Mouse (Mus musculus) neural tube, embryonic 11.5 days (tissue): ENCODE measurements around the gene Camk1g. TPM values are rescaled to one million over a fixed set of nuclear protein-coding genes. Genes with fewer than 3 reads are reported as not detected.

Source experiments
- ATAC-seq: fragments of 200-750 bp; cut with Nextera tagmentation; 2 replicates; pipeline ENCODE4 v1.8.0; 2017; ENCODE audit warnings: moderate number of reproducible peaks, mild to moderate bottlenecking, moderate TSS enrichment, moderate library complexity; ENCODE audit not compliant: insufficient read depth, low FRiP score, low TSS enrichment
- DNase-seq: peaks from one replicate; pipeline ENCODE4 v3.0.0-alpha.2; 2015; ENCODE audit warnings: low spot score
- H3K27ac ChIP-seq: fragments of 300-500 bp; sonication (generic); 2 replicates; pipeline ENCODE4 v1.5.1; 2014; ENCODE audit warnings: low read depth, mild to moderate bottlenecking, low read length
- H3K27me3 ChIP-seq: fragments of 300-500 bp; sonication (generic); 2 replicates; pipeline ENCODE4 v1.6.1; 2014; ENCODE audit warnings: mild to moderate bottlenecking, low read length, mixed read lengths; ENCODE audit not compliant: control insufficient read depth, insufficient read depth
- H3K36me3 ChIP-seq: fragments of 300-500 bp; sonication (generic); 2 replicates; pipeline ENCODE4 v1.6.1; 2014; ENCODE audit warnings: mild to moderate bottlenecking, low read length, moderate library complexity, mixed read lengths; ENCODE audit not compliant: control insufficient read depth, insufficient read depth
- H3K4me1 ChIP-seq: fragments of 300-500 bp; sonication (generic); 2 replicates; pipeline ENCODE4 v1.6.1; 2014; ENCODE audit warnings: low read length, mixed read lengths; ENCODE audit not compliant: control insufficient read depth, insufficient read depth
- H3K4me2 ChIP-seq: fragments of 300-500 bp; sonication (generic); 2 replicates; pipeline ENCODE4 v1.6.1; 2014; ENCODE audit warnings: low read depth, mild to moderate bottlenecking, moderate library complexity
- H3K4me3 ChIP-seq: fragments of 300-500 bp; sonication (generic); 2 replicates; pipeline ENCODE4 v1.5.1; 2014; ENCODE audit warnings: low read depth, low read length
- H3K9ac ChIP-seq: fragments of 300-500 bp; sonication (generic); 2 replicates; pipeline ENCODE4 v1.6.1; 2014; ENCODE audit warnings: mild to moderate bottlenecking, low read length
- H3K9me3 ChIP-seq: fragments of 300-500 bp; sonication (generic); 2 replicates; pipeline ENCODE4 v1.6.1; 2016; ENCODE audit warnings: low read length; ENCODE audit not compliant: control insufficient read depth
- WGBS: fragments of 180-500 bp; shearing (Covaris S2); extraction: QIAGEN DNeasy Blood & Tissue Kit; methylation state at CpG from one replicate; pipeline ENCODE4 v1.1.7; 2014; 5-methylcytosine and 5-hydroxymethylcytosine counted together
- polyA plus RNA-seq: library from polyadenylated mRNA; unstranded; fragments of >200 nt; fragmentation: Nextera tagmentation; extraction: Ambion mirVana; gene quantifications from 2 replicates; pipeline ENCODE4 v1.2.1, GENCODE M21; 2014

The Camk1g gene
- polyA plus RNA-seq, 1 experiment from 2014 or later: 13.3 TPM

- DNase-seq (no peak), ATAC-seq (no peak)
- H3K36me3 ChIP-seq: no peaks in the 10 kb centered on the region
- no peaks in the 10 kb centered on the region for H3K9me3 ChIP-seq
- H3K4me3 ChIP-seq: no peak overlapping the region
- no peak overlapping the region for H3K9ac ChIP-seq
- no peak overlapping the region for H3K27ac ChIP-seq
- H3K4me2 ChIP-seq: no peak overlapping the region
- WGBS: 94% methylated on average over 7 of the region's 7 CpGs
- H3K4me1 ChIP-seq: no peaks in the 10 kb centered on the region
- no peaks in the 10 kb centered on the region for H3K27me3 ChIP-seq
Measured at GRCm38 (mm10) chr1:193362078-193362477, 8.0 kb downstream of the Camk1g start.

GRCm38 (mm10) chr1:193361181-193361580, 8.9 kb downstream of the Camk1g start:
- H3K4me1 ChIP-seq: no peaks in the 10 kb centered on the region
- H3K4me3 ChIP-seq: no peak overlapping the region
- no peak for DNase-seq
- H3K4me2 ChIP-seq: no peak overlapping the region
- no peak overlapping the region for H3K27ac ChIP-seq
- H3K36me3 ChIP-seq: no peaks in the 10 kb centered on the region
- no peak overlapping the region for H3K9ac ChIP-seq
- no peaks in the 10 kb centered on the region for H3K27me3 ChIP-seq
- 39% methylated on average over 6 of the region's 6 CpGs for WGBS
- ATAC-seq: peak; percentile 35; the same call in 1 of the 2 replicates
- H3K9me3 ChIP-seq: no peaks in the 10 kb centered on the region

GRCm38 (mm10) chr1:193359199-193359598, 10.9 kb downstream of the Camk1g start:
- Histone ChIP-seq H3K27ac (no peak overlapping the region), H3K9ac (no peak overlapping the region), H3K4me3 (no peak overlapping the region), H3K9me3 (no peaks in the 10 kb centered on the region), H3K36me3 (no peaks in the 10 kb centered on the region), H3K4me2 (no peak overlapping the region), H3K4me1 (no peaks in the 10 kb centered on the region), H3K27me3 (no peaks in the 10 kb centered on the region)
- no peak for DNase-seq
- no peak for ATAC-seq
- WGBS: 81% methylated on average over 3 of the region's 3 CpGs

GRCm38 (mm10) chr1:193351583-193351982, 18.5 kb downstream of the Camk1g start:
- Histone ChIP-seq H3K36me3 (no peaks in the 10 kb centered on the region), H3K4me3 (no peak overlapping the region), H3K4me2 (no peak overlapping the region), H3K9me3 (no peaks in the 10 kb centered on the region), H3K27me3 (no peaks in the 10 kb centered on the region), H3K4me1 (no peaks in the 10 kb centered on the region), H3K9ac (no peak overlapping the region), H3K27ac (no peak overlapping the region)
- ATAC-seq: no peak
- no peak for DNase-seq
- 85% methylated on average over 3 of the region's 3 CpGs for WGBS

GRCm38 (mm10) chr1:193350546-193350801, 19.6 kb downstream of the Camk1g start:
- Histone ChIP-seq H3K27ac (no peak overlapping the region), H3K4me3 (no peak overlapping the region), H3K9me3 (no peaks in the 10 kb centered on the region), H3K4me1 (no peaks in the 10 kb centered on the region), H3K4me2 (no peak overlapping the region), H3K9ac (no peak overlapping the region), H3K27me3 (no peaks in the 10 kb centered on the region), H3K36me3 (no peaks in the 10 kb centered on the region)
- DNase-seq (no peak), ATAC-seq (no peak)
- WGBS: 95% methylated on average over 2 of the region's 2 CpGs

GRCm38 (mm10) chr1:193349702-193350545, 20.2 kb downstream of the Camk1g start:
- H3K9me3 ChIP-seq: no peaks in the 10 kb centered on the region
- no peak for ATAC-seq

GRCm38 (mm10) chr1:193348261-193348962, 21.7 kb downstream of the Camk1g start:
- Histone ChIP-seq H3K9me3 (no peaks in the 10 kb centered on the region), H3K9ac (no peak overlapping the region), H3K4me2 (no peak overlapping the region), H3K4me3 (no peak overlapping the region), H3K4me1 (no peaks in the 10 kb centered on the region), H3K27ac (no peak overlapping the region), H3K27me3 (no peaks in the 10 kb centered on the region), H3K36me3 (no peaks in the 10 kb centered on the region)
- 74% methylated on average over 9 of the region's 9 CpGs for WGBS
- DNase-seq (no peak), ATAC-seq (no peak)

More at GRCm38 (mm10) chr1:193349702-193350545, 20.2 kb downstream of the Camk1g start:
- no peak overlapping the region for H3K27ac ChIP-seq
- H3K4me2 ChIP-seq: no peak overlapping the region
- H3K4me1 ChIP-seq: no peaks in the 10 kb centered on the region
- DNase-seq: no peak
- no peaks in the 10 kb centered on the region for H3K36me3 ChIP-seq
- WGBS: 89% methylated on average over 10 of the region's 10 CpGs
- no peak overlapping the region for H3K4me3 ChIP-seq
- no peak overlapping the region for H3K9ac ChIP-seq
- no peaks in the 10 kb centered on the region for H3K27me3 ChIP-seq

- H3K4me2 ChIP-seq: no peak overlapping the region
- no peaks in the 10 kb centered on the region for H3K4me1 ChIP-seq
- DNase-seq (no peak), ATAC-seq (no peak)
- WGBS: 68% methylated on average over 3 of the region's 3 CpGs
- no peaks in the 10 kb centered on the region for H3K27me3 ChIP-seq
- no peaks in the 10 kb centered on the region for H3K36me3 ChIP-seq
- H3K9ac ChIP-seq: no peak overlapping the region
- H3K9me3 ChIP-seq: no peaks in the 10 kb centered on the region
- H3K27ac ChIP-seq: no peak overlapping the region
- no peak overlapping the region for H3K4me3 ChIP-seq
Measured at GRCm38 (mm10) chr1:193346908-193347307, 23.2 kb downstream of the Camk1g start.

- Histone ChIP-seq H3K4me2 (no peak overlapping the region), H3K27me3 (no peaks in the 10 kb centered on the region), H3K9me3 (no peaks in the 10 kb centered on the region), H3K4me1 (no peaks in the 10 kb centered on the region), H3K9ac (no peak overlapping the region), H3K4me3 (no peak overlapping the region), H3K27ac (no peak overlapping the region), H3K36me3 (no peaks in the 10 kb centered on the region)
- 54% methylated on average over 2 of the region's 2 CpGs for WGBS
- no peak for DNase-seq
- ATAC-seq: no peak
Measured at GRCm38 (mm10) chr1:193344976-193345375, 25.1 kb downstream of the Camk1g start.
